Mouse (Mus musculus) CH12.LX (cell line): ENCODE measurements at regions not wholly inside any gene's neighbourhood (a gene's known extent, or its start where the extent isn't known, plus 50 kb on each side); places are given as distances from the start of the nearest gene placed in this dataset.

Source experiments
- BHLHE40 ChIP-seq: IDR thresholded peaks from 2 replicates; pipeline ENCODE4 v1.6.1; 2011; ENCODE audit warnings: mild to moderate bottlenecking, low read depth, low read length, improper control_type of control experiment
- CHD2 ChIP-seq: IDR thresholded peaks from 2 replicates; pipeline ENCODE4 v1.6.1; 2011; ENCODE audit warnings: low read length, improper control_type of control experiment
- CTCF ChIP-seq, 2 experiments: IDR thresholded peaks in 1 of 2; conservative IDR thresholded peaks in 1 of 2; 2 replicates each; pipeline ENCODE4 v1.5.1; 2011 to 2012; ENCODE audit warnings: low read depth in 2 of 2, low read length in 2 of 2, improper control_type of control experiment in 1 of 2, inconsistent platforms in 1 of 2, mild to moderate bottlenecking in 1 of 2, moderate library complexity in 1 of 2
- JUND ChIP-seq: conservative IDR thresholded peaks from 2 replicates; pipeline ENCODE4 v1.6.1; 2011; ENCODE audit warnings: low read depth, low read length, improper control_type of control experiment
- KAT2A ChIP-seq: IDR thresholded peaks from 2 replicates; pipeline ENCODE4 v1.6.1; 2012; ENCODE audit warnings: low read length, improper control_type of control experiment, inconsistent platforms; ENCODE audit not compliant: insufficient replicate concordance
- POLR2A ChIP-seq: IDR thresholded peaks from 2 replicates; pipeline ENCODE4 v1.6.1; 2011; ENCODE audit warnings: low read depth, mild to moderate bottlenecking, improper control_type of control experiment, low read length
- RCOR1 ChIP-seq: conservative IDR thresholded peaks from 2 replicates; pipeline ENCODE4 v1.6.1; 2012; ENCODE audit warnings: low read depth, mild to moderate bottlenecking, inconsistent platforms, low read length, improper control_type of control experiment
- TBP ChIP-seq: conservative IDR thresholded peaks from 2 replicates; pipeline ENCODE4 v1.6.1; 2011; ENCODE audit warnings: low read depth, low read length, improper control_type of control experiment
- USF2 ChIP-seq: conservative IDR thresholded peaks from 2 replicates; pipeline ENCODE4 v1.6.1; 2011; ENCODE audit warnings: low read depth, low read length, improper control_type of control experiment
- ZKSCAN1 ChIP-seq: IDR thresholded peaks from 2 replicates; pipeline ENCODE4 v1.6.1; 2012; ENCODE audit warnings: low read depth, inconsistent platforms, low read length, improper control_type of control experiment, borderline replicate concordance

GRCm38 (mm10) chr8:35268221-35268620, 497.4 kb upstream of the Gm19410 start:
- TF ChIP-seq POLR2A (no peak), JUND (no peak), CHD2 (no peak), CTCF (conservative IDR thresholded peaks at IDR 0.05 in 1 of 2, IDR thresholded peaks at IDR 0.05 in 1 of 2; ENCODE audit: low read depth in 2 of 2, low read length in 2 of 2) (no peak), KAT2A (no peak), USF2 (no peak), TBP (no peak), BHLHE40 (no peak), RCOR1 (no peak), ZKSCAN1 (no peak)
